Mouse (Mus musculus) bone marrow macrophage, adult 2 months (primary cell): ENCODE results near the gene Copg2. TPM values are rescaled to one million over a fixed set of nuclear protein-coding genes. Genes with fewer than 3 reads are reported as not detected.

Source experiments
- H3K27ac ChIP-seq: 2 replicates; pipeline ENCODE4 v1.5.1; 2012; ENCODE audit warnings: low read depth, low read length; ENCODE audit not compliant: insufficient read depth
- H3K4me1 ChIP-seq: 2 replicates; pipeline ENCODE4 v1.6.1; 2012; ENCODE audit warnings: low read length; ENCODE audit not compliant: control insufficient read depth, insufficient read depth
- H3K4me3 ChIP-seq: 2 replicates; pipeline ENCODE4 v1.5.1; 2012; ENCODE audit warnings: mild to moderate bottlenecking, low read length, moderate library complexity; ENCODE audit not compliant: insufficient read depth
- CTCF ChIP-seq: IDR thresholded peaks from 2 replicates; pipeline ENCODE4 v1.5.1; 2012; ENCODE audit warnings: low read depth, mild to moderate bottlenecking, low read length, moderate library complexity
- POLR2A ChIP-seq: IDR thresholded peaks from 2 replicates; pipeline ENCODE4 v1.6.1; 2012; ENCODE audit warnings: mild to moderate bottlenecking, low read depth, low read length, borderline replicate concordance
- polyA plus RNA-seq: library from polyadenylated mRNA; stranded (reverse); fragments of >200 nt; gene quantifications from 2 replicates; pipeline ENCODE4 v1.2.4, GENCODE M21; 2012; ENCODE audit not compliant: missing spikeins, insufficient read depth, insufficient read length

Copg2 gene
- polyA plus RNA-seq, 1 experiment: 28.0 TPM

GRCm38 (mm10) chr6:30698036-30698435 is 198.6 kb downstream of the Copg2 start:
- Histone ChIP-seq H3K4me3 (no peak overlapping the region), H3K4me1 (peaks cover under 1% of the 10 kb centered on the region), H3K27ac (no peak overlapping the region)
- TF ChIP-seq POLR2A: no peak
- no peak for TF ChIP-seq CTCF

Other genes starting within 250 kb of the Copg2 start
- 2.3 and 4.4 TPM in 2 replicates for gene Cep41, start 203.0 kb downstream of the Copg2 start, polyA plus RNA-seq
- not detected in 2 replicates for gene Mest, start 173.2 kb downstream of the Copg2 start, polyA plus RNA-seq
- not detected in 2 replicates for gene Tsga13, start 18.8 kb upstream of the Copg2 start, polyA plus RNA-seq
- gene Klf14, start 62.3 kb upstream of the Copg2 start, polyA plus RNA-seq: not detected in 2 replicates